Mouse (Mus musculus) frontal cortex, postnatal 10 days (tissue): ENCODE data around the gene Hcrt.
A peak's percentile ranks its signal among the peaks of the same experiment; 100 is the strongest.

Experiments
- DNase-seq, 2 experiments: peaks; one replicate each; pipeline ENCODE4 v3.0.0; 2022; ENCODE audit warnings: low spot score in 2 of 2, mixed read lengths in 1 of 2

Gene Hcrt

DNA sequence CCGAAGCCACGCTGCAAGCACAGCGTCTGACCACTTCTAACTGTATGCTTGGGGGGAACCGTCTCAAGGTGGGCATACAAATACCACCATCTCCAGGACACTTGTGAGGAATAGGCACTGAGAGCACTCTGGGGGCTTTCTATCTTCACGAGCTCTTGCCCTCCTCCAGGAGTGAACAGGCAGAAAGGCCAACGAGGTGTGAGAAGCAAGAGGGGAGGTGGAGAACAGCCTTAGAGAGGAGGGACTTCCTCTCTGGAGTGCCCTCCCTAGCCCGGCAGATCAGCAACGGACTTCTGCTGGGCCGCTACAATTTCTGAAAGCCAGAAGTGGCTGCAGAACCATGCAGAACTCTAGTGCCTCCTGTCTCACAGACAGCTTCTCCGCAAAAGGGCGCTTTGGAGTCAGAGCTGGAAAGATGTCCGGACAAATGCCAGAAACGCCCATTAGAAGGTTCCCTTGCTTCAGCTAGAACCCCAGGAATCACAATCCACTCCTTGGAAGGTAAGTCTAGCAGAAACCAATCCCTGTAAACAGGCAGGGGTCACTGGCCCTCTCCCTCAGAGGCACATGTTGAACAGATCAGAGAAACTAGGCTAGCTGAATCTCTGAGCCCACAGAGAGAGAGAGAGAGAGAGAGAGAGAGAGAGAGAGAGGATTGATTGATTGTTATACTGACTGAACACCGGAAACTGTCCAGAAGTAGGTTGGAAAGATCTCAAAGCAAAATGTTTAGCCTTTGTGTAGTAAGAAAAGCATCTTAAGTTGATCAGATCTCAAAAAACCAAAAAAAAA lies 26.6 kb downstream of the Hcrt start:
- DNase-seq: no peak

DNA sequence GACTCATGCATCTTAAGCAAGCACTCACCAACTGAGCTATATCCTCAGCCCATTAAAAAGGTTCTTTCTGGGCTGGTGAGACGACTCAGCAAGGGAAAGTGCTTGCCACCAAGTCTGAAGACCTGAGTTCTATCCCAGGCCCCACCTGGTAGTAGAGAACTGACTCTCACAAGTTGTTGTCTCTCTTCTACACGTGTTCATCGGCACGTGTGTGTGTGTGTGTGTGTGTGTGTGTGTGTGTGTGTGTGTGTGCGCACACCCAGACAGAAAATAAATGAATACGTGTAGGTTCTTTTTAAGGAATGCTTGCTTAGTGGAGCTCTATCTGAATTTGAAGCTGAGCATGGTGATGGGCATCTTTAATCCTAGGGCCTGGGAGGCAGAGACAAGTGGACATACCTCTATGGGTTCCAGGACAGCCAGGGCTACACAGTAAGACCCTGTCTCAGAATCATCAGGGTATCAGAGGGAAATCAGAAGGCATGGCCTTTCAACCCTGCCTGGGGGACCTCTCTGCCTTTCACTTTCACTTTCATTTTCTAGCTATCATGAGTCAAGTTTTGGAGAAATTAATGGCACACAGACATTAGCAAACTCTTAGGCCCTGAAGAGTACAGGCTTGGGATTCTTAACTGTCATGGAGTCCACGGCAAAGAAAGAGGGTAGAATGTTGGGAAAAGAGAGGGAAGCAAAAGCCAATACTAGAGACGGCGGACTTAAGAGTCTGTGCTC lies 27.4 kb downstream of the Hcrt start:
- DNase-seq: no peak

DNA sequence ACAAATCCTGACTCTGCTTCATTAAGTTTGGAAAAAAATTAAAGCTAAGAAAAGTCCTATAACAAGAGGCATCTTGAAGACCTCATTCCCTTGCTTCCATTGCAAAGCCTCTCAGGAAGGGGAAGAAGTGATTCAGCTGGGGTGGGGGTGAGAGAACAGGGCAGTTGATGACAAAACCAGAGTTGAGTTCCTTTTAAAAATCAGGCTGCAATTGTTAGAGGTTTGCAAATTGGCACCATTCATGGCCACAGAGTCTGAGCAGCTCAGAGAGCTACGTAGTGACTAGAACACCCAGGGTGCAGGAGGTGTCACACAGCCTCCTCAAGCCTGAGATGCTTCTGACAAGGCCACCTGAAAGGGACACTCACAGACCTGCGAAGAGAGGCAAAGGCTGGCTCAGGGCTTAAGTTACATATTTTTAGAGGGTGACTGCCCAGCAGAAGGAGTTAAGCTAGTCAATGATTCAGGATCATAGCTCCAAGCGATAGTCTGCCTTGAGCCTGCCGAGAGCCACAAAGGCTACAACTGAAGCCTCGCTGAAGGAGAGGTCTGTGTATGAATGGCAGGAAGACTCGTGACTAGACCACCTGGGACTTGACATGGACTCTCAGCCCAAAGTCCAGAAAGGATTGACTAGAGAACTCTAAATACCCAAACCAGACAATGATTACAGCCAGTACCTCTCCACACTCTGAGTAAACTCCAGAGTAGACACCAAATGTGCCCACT lies 32.1 kb downstream of the Hcrt start:
- no peak for DNase-seq

GRCm38 (mm10) chr11:100729976-100730375 lies 32.8 kb downstream of the Hcrt start:
- no peak for DNase-seq

GRCm38 (mm10) chr11:100728601-100729000 lies 34.1 kb downstream of the Hcrt start:
- DNase-seq: no peak

DNA sequence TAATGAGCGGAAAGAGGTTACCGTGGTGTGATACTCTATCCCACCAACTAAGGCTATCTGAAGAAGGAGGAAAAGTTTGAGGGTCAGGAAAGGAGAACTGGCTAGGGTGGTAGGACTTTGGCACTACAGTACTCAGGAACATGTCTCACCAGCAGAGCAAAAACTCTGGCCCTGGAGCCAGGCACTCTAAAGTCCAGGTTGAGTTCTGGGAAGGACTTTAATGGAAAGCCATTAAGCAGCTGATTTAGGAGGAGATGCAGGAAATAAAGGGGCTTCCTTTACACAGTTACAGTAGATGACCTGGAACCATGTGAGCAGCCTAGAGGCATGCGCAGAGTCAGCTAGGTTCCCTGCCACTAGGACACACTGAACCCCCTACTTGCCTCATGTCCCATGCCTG lies 35.5 kb downstream of the Hcrt start:
- no peak for DNase-seq

GRCm38 (mm10) chr11:100724919-100725512 lies 37.7 kb downstream of the Hcrt start:
- DNase-seq: no peak

DNA sequence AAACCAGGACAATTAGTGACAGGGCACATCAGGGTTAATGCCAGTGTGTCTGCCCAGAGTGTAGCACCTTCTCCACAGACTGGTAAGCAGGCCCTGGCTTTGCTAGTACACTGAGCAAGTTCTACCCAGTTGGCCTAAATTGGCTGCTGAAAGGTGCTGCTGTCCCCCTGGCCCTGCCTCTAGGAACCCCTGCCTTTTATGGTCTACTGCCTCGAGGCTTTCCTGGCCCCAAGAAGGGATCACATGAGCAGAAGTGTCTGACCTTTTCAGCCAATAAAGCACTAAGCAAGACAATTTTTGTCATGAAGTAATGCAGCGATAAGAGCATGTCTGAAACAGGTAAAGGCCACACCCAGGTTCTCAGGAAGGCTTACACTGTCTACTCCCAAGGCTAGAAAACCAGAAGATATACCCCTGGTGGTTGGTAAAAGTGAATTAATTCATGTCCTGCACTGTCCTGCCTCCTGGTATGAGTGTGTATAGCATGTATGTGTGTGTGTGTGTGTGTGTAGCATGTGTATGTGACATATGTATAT lies 40.2 kb downstream of the Hcrt start:
- DNase-seq: no peak

DNA sequence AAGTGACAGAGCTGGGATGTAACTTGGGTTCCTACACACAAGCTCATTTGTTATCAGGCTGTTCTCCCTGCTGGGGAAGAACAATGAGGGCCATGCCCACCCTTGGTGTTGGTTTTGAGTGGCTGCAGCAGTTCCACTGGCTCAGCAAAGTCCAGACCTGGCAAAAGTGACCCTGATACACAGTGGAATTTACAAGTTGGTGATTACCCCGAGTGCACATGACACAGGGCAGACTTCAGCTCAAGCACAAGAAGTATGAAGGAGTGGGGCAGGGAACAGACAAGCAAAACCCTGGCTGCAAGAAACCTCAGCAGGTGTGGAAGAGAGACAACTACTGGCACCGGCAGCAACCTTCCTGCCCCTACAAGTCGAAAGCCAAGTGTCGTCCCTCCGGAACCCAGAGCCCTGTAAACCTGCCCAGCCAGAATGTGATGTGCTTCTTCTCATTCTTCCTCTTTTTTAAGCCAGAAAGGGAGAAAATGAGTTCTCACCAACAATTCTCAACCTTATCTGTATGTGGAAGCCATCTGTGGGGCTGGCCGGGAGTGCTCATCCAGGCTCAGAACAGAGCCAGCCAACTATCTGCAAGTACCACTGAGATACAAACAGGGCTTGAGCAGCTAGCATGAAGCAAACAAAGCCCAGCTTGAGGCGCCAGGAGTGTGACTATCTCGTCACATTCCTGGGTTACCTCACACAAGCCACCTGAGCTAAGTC lies 40.8 kb downstream of the Hcrt start:
- no peak for DNase-seq

- no peak for DNase-seq
These were observed 41.5 kb downstream of the Hcrt start for GRCm38 (mm10) chr11:100721254-100721653.

DNA sequence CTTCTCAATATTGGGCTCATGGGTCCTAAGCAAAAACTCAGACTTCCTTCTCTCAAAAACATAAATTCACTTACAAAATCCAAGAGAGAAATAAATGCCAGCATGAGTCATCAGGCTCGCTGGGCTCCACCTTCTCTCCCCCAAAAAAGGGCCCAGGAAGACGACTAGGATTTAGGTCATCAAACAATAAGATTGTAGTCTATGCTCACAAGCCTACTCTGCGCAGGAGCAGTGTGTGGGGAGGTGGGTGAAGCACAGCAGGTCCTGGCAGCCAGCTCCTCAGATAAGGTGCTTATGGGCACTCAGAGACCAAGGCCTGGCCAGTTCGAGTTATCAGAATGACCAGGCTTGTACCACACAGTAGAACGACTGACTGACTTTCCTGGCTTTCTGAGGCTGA lies 42.4 kb downstream of the Hcrt start:
- DNase-seq: no peak

DNA sequence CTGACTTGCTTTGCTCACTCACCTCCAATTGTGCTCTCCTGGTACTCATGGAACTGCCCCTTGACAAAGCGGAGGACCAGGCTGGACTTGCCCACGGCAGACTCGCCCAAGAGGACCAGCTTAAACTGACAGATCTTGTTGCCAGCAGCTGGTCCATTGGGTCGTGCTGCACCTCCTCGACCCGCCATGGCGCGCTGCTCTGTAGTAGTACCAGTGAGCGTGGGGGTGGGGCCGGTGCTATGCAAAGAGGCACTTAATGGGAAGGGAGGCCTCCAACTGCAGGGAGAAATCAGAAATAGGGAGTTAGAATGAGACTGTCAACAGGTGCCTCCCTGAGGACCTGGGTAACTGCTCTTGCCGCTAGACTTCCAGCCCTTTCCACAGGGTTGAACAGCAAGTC lies 42.8 kb downstream of the Hcrt start:
- no peak for DNase-seq

GRCm38 (mm10) chr11:100719312-100719711 lies 43.4 kb downstream of the Hcrt start:
- no peak for DNase-seq

DNA sequence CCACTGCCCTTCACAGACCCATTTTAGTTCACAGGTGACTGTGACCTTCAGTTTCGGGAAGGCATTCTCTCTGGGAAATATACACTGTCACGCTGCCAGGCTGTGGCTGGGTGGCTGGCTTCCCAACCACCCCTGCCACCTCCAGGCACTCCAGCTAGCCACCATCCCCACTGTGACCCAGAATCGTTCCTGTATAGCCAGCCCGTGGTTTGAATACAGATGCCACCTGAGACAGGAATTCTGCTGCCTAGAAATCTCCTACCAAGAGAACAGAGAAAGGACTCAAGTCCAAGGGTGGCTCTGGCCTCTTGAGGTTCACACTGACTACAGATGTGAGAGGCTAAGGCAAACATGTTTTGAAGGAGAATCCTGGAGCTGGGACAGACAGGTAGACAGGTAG lies 43.9 kb downstream of the Hcrt start:
- DNase-seq: no peak

DNA sequence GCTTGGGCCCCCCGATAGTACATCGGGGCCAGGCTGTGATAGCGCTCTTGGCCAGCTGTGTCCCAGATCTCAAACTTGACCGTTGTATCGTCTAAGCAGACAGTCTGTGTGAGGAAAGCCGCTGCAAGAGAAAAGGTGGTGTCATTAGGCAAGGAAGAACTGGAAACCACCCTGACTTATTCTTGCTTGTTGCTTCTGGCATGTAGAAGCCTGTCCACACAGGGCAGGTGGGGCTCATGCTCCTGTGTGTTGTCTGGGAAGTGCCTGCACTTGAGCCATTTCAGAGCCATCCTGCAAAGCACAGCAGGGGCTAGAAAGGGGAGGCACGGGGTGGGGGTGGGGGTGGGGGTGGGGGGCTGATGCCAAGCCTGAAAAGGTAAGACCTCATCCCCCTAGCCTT lies 44.3 kb downstream of the Hcrt start:
- DNase-seq: no peak

DNA sequence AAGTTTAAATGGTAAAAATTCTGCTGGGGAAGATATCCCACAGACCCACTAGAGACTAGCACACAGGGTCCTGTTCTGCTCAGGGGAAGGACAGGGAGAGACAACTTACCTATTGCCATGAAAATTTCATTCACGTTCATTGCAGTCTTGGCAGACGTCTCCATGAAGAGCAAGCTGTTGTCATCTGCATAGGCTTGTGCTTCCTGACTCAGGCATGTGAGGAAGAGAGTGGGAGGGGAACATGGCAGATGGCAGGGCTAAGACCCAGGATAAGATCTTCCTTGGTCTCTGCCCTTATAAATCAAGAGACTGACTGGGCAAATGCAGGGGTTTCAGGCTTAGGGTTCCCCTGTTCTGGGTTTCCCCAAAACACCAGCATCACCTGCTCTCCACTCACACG lies 46.1 kb downstream of the Hcrt start:
- DNase-seq: no peak

DNA sequence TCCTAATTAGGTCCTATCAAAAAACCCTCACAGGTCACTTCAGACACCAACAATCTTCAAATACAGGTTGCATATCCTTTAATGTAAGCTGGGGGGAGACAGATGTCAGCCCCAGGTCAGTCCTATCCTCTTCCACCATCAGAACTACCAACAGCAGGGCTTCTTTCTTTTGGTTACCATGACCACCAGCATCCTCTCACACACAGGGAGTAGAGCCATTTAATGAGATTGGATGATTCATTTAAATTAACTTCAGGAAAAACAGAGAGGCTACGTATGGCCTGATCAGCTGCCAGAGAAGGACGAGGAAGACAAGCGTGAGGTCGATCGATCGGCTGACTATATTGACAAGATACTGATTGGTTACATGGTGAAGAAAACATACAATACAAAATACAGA lies 47.8 kb downstream of the Hcrt start:
- DNase-seq: no peak

DNA sequence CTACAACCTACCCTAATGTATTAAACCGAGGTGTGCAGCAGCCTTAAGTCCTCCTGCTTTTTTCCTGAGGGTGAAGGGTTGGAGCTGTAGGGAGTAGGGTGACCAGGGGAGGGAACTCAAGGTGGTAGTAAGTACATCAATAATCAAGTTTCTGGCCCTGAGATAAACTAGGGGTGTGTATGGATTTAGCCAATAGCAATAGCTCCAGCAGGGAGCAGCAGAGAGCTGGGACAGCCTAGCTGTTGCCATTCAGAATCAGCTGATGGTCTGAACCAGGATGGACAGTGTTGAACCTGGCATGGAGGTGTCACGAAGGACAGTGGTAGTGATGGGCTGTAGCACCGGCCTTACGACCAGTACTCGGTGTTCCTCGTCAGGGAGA lies 48.2 kb downstream of the Hcrt start:
- peak; percentile 65 to 75 for DNase-seq

DNA sequence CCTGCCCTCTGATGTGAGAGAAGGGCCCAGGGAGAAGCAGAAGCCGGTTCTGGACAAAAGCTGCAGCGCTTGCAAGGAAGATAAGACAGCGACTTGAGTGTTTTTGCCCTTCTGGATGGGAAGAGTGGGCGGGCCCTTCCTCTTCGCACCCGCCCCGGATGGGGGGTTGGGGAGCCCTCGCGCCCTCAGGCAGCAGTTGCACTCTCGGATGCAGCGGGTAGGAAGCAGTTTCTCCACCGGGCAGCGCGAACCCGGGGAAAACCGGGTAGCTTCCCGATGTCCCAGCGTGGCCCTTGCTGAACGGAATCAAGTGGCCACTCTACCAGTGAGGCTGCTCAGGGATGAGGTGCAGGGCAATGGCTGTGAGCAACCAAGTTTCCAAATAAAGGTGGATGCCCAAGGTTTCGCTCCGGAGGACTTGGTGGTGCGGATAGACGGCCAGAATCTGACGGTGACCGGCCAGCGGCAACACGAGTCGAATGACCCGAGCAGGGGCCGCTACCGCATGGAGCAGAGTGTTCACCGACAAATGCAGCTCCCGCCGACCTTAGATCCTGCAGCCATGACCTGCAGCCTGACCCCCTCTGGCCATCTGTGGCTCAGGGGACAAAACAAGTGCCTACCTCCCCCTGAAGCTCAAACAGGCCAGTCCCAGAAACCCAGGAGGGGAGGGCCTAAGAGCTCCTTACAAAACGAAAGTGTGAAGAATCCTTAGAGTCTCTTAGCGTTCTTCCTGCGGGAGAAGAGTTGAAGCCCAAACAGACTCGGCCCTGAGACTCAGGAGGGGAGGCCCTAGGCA lies 48.8 kb downstream of the Hcrt start, which contains the start of gene Hspb9:
TSS of gene Hspb9 (plus strand) at position 116 of the 799 bp plus-strand sequence.
- DNase-seq: peak; percentile 63 to 64

DNA sequence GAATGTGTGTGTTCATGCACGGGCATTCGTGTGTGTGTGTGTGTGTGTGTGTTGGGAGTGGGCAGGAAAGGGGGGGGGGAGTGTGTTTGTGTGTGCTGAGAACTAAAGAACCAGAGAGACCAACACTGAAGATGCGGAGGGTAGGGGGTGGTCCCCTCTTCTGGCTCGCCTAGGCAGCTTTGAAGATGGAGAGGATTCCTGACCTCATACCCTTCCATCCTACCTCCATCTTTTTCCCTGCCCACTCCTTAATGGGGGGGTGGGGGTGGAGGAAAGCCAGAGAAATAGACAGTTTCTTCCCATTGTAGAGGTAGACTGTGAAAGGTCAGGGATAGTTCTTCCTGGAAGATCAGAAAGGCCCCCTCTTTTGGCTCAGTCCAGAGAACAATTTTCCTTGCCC lies 49.6 kb downstream of the Hcrt start:
- DNase-seq: no peak
